Comparison of ENCODE assay signal across 15 mouse cellular contexts in the genomic region with DNA sequence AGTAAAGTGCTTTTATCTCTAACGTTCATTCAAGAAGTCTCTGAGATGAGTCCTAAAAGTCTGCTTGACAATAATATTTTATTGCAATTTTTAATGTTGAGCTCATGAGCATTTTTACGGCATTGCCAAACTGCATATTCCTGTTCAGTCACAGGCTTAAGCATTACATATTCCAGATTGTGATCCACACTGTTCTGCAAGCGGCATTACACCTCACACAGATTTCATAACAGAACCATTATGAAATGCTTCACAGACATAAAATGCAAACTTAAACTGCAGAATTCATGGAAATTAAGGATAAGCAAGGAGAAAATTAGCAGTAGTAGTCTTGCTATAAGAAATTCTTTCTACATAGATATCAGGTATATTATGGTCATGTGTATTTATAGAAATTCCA.
DNase-seq lines count a peak whose midpoint lies in the region.
"Had no signal": no experiment of that assay in that cellular context is flagged by ENCODE, and none has a peak within 500 bp of the region (broad histone marks: within the 10 kb centered on the region; RNA-seq: fewer than 3 reads in every experiment).

No protein-coding gene starts in this region.

- peak; percentile 5 for DNase-seq in layer of hippocampus, adult 9-11 months
- DNase-seq in layer of hippocampus, postnatal 36 days = no peak
- peak; percentile 37 for DNase-seq in brain, adult 2 months (ENCODE audit: low read depth, low spot score)
- DNase-seq in gonadal fat pad, adult 2 months (ENCODE audit: low read depth) = peak; percentile 10
- no peak for DNase-seq in adrenal gland, postnatal 36 days
- DNase-seq in embryo, embryonic 11 days = no peak
- DNase-seq: adrenal gland, adult 8-10 months; adrenal gland, postnatal 25 days; cerebellum, adult 11 months; cerebellum, adult 2 months; cerebellum, adult 9-11 months; cerebellum, postnatal 25 days; gastrocnemius, adult 2 months; gastrocnemius, postnatal 14 days; heart, adult 18-20 months had no signal

Comparison
In these comparisons a context has a peak if more than half of its experiments do, and no peak if none do; other contexts are left out.
1. DNase-seq: peak in layer of hippocampus, adult 9-11 months (single experiment), brain, adult 2 months (single experiment) and gonadal fat pad, adult 2 months (single experiment); none in layer of hippocampus, postnatal 36 days (0 of 2), adrenal gland, postnatal 36 days (0 of 2) and embryo, embryonic 11 days (single experiment).